Mouse (Mus musculus): ENCODE measurements around the gene Pak4.
"Not testable (repeated sequence)": the region's sequence is repeated elsewhere in the genome, so short reads cannot be mapped to it uniquely, and the experiment has no call there.

- peak; percentile 40 for TF ChIP-seq CTCF (IDR thresholded peaks at IDR 0.05; ENCODE audit: low read depth)
- not testable (repeated sequence) for TF ChIP-seq EP300 (IDR thresholded peaks at IDR 0.05; ENCODE audit: low read depth)
Observed at GRCm38 (mm10) chr7:28603788-28604187, 5.8 kb upstream of the Pak4 start.

Measured in liver, postnatal 0 days (tissue).